Mouse (Mus musculus) MEL (cell line): ENCODE data around the gene Crat. TPM values are rescaled to one million over a fixed set of nuclear protein-coding genes. Genes with fewer than 3 reads are reported as not detected.

Experiments
- DNase-seq: peaks from one replicate; pipeline ENCODE4 v3.0.0; 2011; ENCODE audit warnings: low read depth, low spot score
- H3K27ac ChIP-seq: 2 replicates; pipeline ENCODE4 v1.5.1; 2012; ENCODE audit warnings: low read depth, mild to moderate bottlenecking, control low read depth, low read length, moderate library complexity; ENCODE audit not compliant: control insufficient read depth
- H3K27me3 ChIP-seq, 2 experiments: fragments of 150-350 bp in 1 of 2; sonication (generic) in 1 of 2; 2 replicates each; pipeline ENCODE4 v1.6.1; 2012; ENCODE audit warnings: low read length in 2 of 2, mild to moderate bottlenecking in 2 of 2, improper control_type of control experiment in 1 of 2, moderate library complexity in 1 of 2; ENCODE audit not compliant: insufficient read depth in 2 of 2, control insufficient read depth in 1 of 2
- H3K36me3 ChIP-seq, 2 experiments: 2 replicates each; pipeline ENCODE4 v1.6.1; 2012 to 2014; ENCODE audit warnings: low read length in 2 of 2, improper control_type of control experiment in 1 of 2, inconsistent platforms in 1 of 2, mild to moderate bottlenecking in 1 of 2; ENCODE audit not compliant: insufficient read depth in 2 of 2, control insufficient read depth in 1 of 2
- H3K4me1 ChIP-seq, 2 experiments: fragments of 150-350 bp in 1 of 2; sonication (generic) in 1 of 2; 2 replicates each; pipeline ENCODE4 v1.6.1; 2012; ENCODE audit warnings: low read length in 2 of 2, improper control_type of control experiment in 1 of 2, mild to moderate bottlenecking in 1 of 2; ENCODE audit not compliant: insufficient read depth in 2 of 2, control insufficient read depth in 1 of 2
- H3K4me3 ChIP-seq, 2 experiments: fragments of 150-350 bp in 1 of 2; sonication (generic) in 1 of 2; 2 replicates each; pipeline ENCODE4 v1.5.1; 2012; ENCODE audit warnings: low read depth in 2 of 2, low read length in 2 of 2, mild to moderate bottlenecking in 2 of 2, moderate library complexity in 2 of 2, control low read depth in 1 of 2, improper control_type of control experiment in 1 of 2; ENCODE audit not compliant: control insufficient read depth in 1 of 2, insufficient read depth in 1 of 2
- H3K79me2 ChIP-seq: 2 replicates; pipeline ENCODE4 v1.6.1; 2012; ENCODE audit warnings: mild to moderate bottlenecking, low read length, moderate library complexity; ENCODE audit not compliant: control insufficient read depth, poor library complexity, insufficient read depth
- H3K9ac ChIP-seq: 2 replicates; pipeline ENCODE4 v1.6.1; 2012; ENCODE audit warnings: low read depth, mild to moderate bottlenecking, control low read depth, low read length, moderate library complexity; ENCODE audit not compliant: control insufficient read depth, poor library complexity, severe bottlenecking
- H3K9me3 ChIP-seq: fragments of 150-350 bp; sonication (generic); replicated peaks from 2 replicates; pipeline ENCODE4 v1.6.1; 2012; ENCODE audit warnings: mild to moderate bottlenecking, low read length, improper control_type of control experiment, moderate library complexity; ENCODE audit not compliant: insufficient read depth
- CHD1 ChIP-seq: IDR thresholded peaks from 2 replicates; pipeline ENCODE4 v1.6.1; 2012; ENCODE audit warnings: low read depth, mild to moderate bottlenecking, inconsistent platforms, low read length, improper control_type of control experiment
- CTCF ChIP-seq, 3 experiments: IDR thresholded peaks in 2 of 3; conservative IDR thresholded peaks in 1 of 3; 2 replicates each; pipeline ENCODE4 v1.5.1; 2011 to 2012; ENCODE audit warnings: low read length in 3 of 3, low read depth in 2 of 3, mild to moderate bottlenecking in 2 of 3, improper control_type of control experiment in 1 of 3, inconsistent platforms in 1 of 3, mixed read lengths in 1 of 3, moderate library complexity in 1 of 3; ENCODE audit not compliant: control insufficient read depth in 1 of 3, insufficient read depth in 1 of 3, poor library complexity in 1 of 3, severe bottlenecking in 1 of 3
- E2F4 ChIP-seq: IDR thresholded peaks from 2 replicates; pipeline ENCODE4 v1.6.1; 2011; ENCODE audit warnings: low read depth, low read length, improper control_type of control experiment, borderline replicate concordance
- ELF1 ChIP-seq: IDR thresholded peaks from 2 replicates; pipeline ENCODE4 v1.6.1; 2014; ENCODE audit warnings: low read depth, mild to moderate bottlenecking, inconsistent platforms, low read length, improper control_type of control experiment, moderate library complexity
- EP300 ChIP-seq, 2 experiments: IDR thresholded peaks; 2 replicates each; pipeline ENCODE4 v1.6.1; 2011; ENCODE audit warnings: improper control_type of control experiment in 2 of 2, low read length in 2 of 2, low read depth in 1 of 2, mild to moderate bottlenecking in 1 of 2
- ETS1 ChIP-seq: IDR thresholded peaks from 2 replicates; pipeline ENCODE4 v1.6.1; 2012; ENCODE audit warnings: low read depth, mild to moderate bottlenecking, inconsistent platforms, low read length, improper control_type of control experiment, moderate library complexity
- GABPA ChIP-seq: IDR thresholded peaks from 2 replicates; pipeline ENCODE4 v1.6.1; 2012; ENCODE audit warnings: low read depth, mild to moderate bottlenecking, inconsistent platforms, low read length, improper control_type of control experiment, moderate library complexity
- GATA1 ChIP-seq: IDR thresholded peaks from 2 replicates; pipeline ENCODE4 v1.6.1; 2011; ENCODE audit warnings: low read depth, low read length, improper control_type of control experiment
- JUND ChIP-seq: IDR thresholded peaks from 2 replicates; pipeline ENCODE4 v1.6.1; 2011; ENCODE audit warnings: low read depth, mild to moderate bottlenecking, improper control_type of control experiment, low read length
- KAT2A ChIP-seq: conservative IDR thresholded peaks from 2 replicates; pipeline ENCODE4 v1.6.1; 2012; ENCODE audit warnings: low read depth, low read length, improper control_type of control experiment, inconsistent platforms
- MAFK ChIP-seq: IDR thresholded peaks from 2 replicates; pipeline ENCODE4 v1.6.1; 2011; ENCODE audit warnings: low read depth, mild to moderate bottlenecking, low read length, improper control_type of control experiment, borderline replicate concordance
- MAX ChIP-seq: IDR thresholded peaks from 2 replicates; pipeline ENCODE4 v1.6.1; 2011; ENCODE audit warnings: low read length, improper control_type of control experiment
- MEF2A ChIP-seq: IDR thresholded peaks from 2 replicates; pipeline ENCODE4 v1.6.1; 2014; ENCODE audit warnings: low read depth, mild to moderate bottlenecking, inconsistent platforms, low read length, improper control_type of control experiment; ENCODE audit not compliant: poor library complexity, insufficient replicate concordance, severe bottlenecking; ENCODE audit errors: extremely low read depth
- MXI1 ChIP-seq: IDR thresholded peaks from 2 replicates; pipeline ENCODE4 v1.6.1; 2011; ENCODE audit warnings: mild to moderate bottlenecking, low read depth, low read length, improper control_type of control experiment
- NRF1 ChIP-seq: IDR thresholded peaks from 2 replicates; pipeline ENCODE4 v1.6.1; 2014; ENCODE audit warnings: low read depth, mild to moderate bottlenecking, inconsistent platforms, low read length, improper control_type of control experiment, moderate library complexity; ENCODE audit not compliant: poor library complexity, insufficient read depth, severe bottlenecking
- POLR2A ChIP-seq, 2 experiments: IDR thresholded peaks; 2 replicates each; pipeline ENCODE4 v1.6.1; 2011 to 2012; ENCODE audit warnings: low read length in 2 of 2, mild to moderate bottlenecking in 2 of 2, control low read depth in 1 of 2, improper control_type of control experiment in 1 of 2, low read depth in 1 of 2, moderate library complexity in 1 of 2; ENCODE audit not compliant: control insufficient read depth in 1 of 2, insufficient read depth in 1 of 2, poor library complexity in 1 of 2
- POLR2AphosphoS2 ChIP-seq: IDR thresholded peaks from 2 replicates; pipeline ENCODE4 v1.6.1; 2011; ENCODE audit warnings: low read length, improper control_type of control experiment
- POLR2AphosphoS5 ChIP-seq: IDR thresholded peaks from 2 replicates; pipeline ENCODE4 v1.6.1; 2012; ENCODE audit warnings: low read depth, borderline replicate concordance, mild to moderate bottlenecking, inconsistent platforms, low read length, moderate library complexity, mixed read lengths
- RAD21 ChIP-seq: IDR thresholded peaks from 2 replicates; pipeline ENCODE4 v1.6.1; 2011; ENCODE audit warnings: mild to moderate bottlenecking, low read depth, low read length, improper control_type of control experiment
- SMC3 ChIP-seq: IDR thresholded peaks from 2 replicates; pipeline ENCODE4 v1.6.1; 2011; ENCODE audit warnings: low read depth, low read length, improper control_type of control experiment
- TAL1 ChIP-seq: IDR thresholded peaks from 2 replicates; pipeline ENCODE4 v1.6.1; 2012; ENCODE audit warnings: mild to moderate bottlenecking, inconsistent platforms, low read length, moderate library complexity, mixed read lengths
- TBP ChIP-seq: IDR thresholded peaks from 2 replicates; pipeline ENCODE4 v1.8.0; 2011; ENCODE audit warnings: low read depth, low read length, improper control_type of control experiment
- USF1 ChIP-seq: IDR thresholded peaks from 2 replicates; pipeline ENCODE4 v1.6.1; 2014; ENCODE audit warnings: low read depth, mild to moderate bottlenecking, inconsistent platforms, low read length, improper control_type of control experiment, moderate library complexity
- USF2 ChIP-seq, 2 experiments: IDR thresholded peaks; 2 replicates each; pipeline ENCODE4 v1.6.1; 2011 to 2012; ENCODE audit warnings: improper control_type of control experiment in 2 of 2, low read length in 2 of 2, borderline replicate concordance in 1 of 2, inconsistent platforms in 1 of 2, low read depth in 1 of 2, mild to moderate bottlenecking in 1 of 2; ENCODE audit not compliant: insufficient read depth in 1 of 2
- ZC3H11A ChIP-seq: IDR thresholded peaks from 2 replicates; pipeline ENCODE4 v1.6.1; 2012; ENCODE audit warnings: low read depth, mild to moderate bottlenecking, inconsistent platforms, low read length, improper control_type of control experiment
- polyA plus RNA-seq, 2 experiments: library from polyadenylated mRNA; stranded (reverse) in 1 of 2; unstranded in 1 of 2; fragments of >175 nt in 1 of 2; fragments of >200 nt in 1 of 2; gene quantifications; 2 replicates each; pipeline versions ENCODE4 v1.2.1 to v1.2.4; 2012; ENCODE audit warnings: low replicate concordance in 2 of 2, low read depth in 1 of 2; ENCODE audit not compliant: insufficient read length in 2 of 2, insufficient read depth in 1 of 2, missing spikeins in 1 of 2
- total RNA-seq: library from RNA; depleted of rRNA; stranded (reverse); fragments of 300-350 nt; gene quantifications from 2 replicates; pipeline ENCODE4 v1.2.3, GENCODE M21; 2012

Crat gene
- total and polyA plus RNA-seq, 3 experiments: 22.0 to 93.9 TPM; not detected in 1

GRCm38 (mm10) chr2:30375893-30376292, 39.7 kb downstream of the Crat start:
- H3K36me3 ChIP-seq: no peaks in the 10 kb centered on the region; a peak in 1 of 4 replicates
- H3K9ac ChIP-seq: no peak overlapping the region
- no peak for DNase-seq
- no peaks in the 10 kb centered on the region for H3K4me1 ChIP-seq
- TF ChIP-seq ELF1: no peak
- TF ChIP-seq EP300 (IDR thresholded peaks at IDR 0.05; ENCODE audit: low read depth in 1 of 2, low read length in 2 of 2): no peak
- no peak for TF ChIP-seq KAT2A
- TF ChIP-seq ETS1: no peak
- no peak for TF ChIP-seq POLR2AphosphoS2
- TF ChIP-seq TAL1: no peak
- TF ChIP-seq MAFK: no peak
- no peak for TF ChIP-seq E2F4
- no peak for TF ChIP-seq GATA1
- TF ChIP-seq USF2 (IDR thresholded peaks at IDR 0.05; ENCODE audit: borderline replicate concordance in 1 of 2, insufficient read depth in 1 of 2, low read depth in 1 of 2, low read length in 2 of 2): no peak
- no peak for TF ChIP-seq MAX
- TF ChIP-seq JUND: no peak
- TF ChIP-seq POLR2AphosphoS5: no peak
- no peak for TF ChIP-seq SMC3
- TF ChIP-seq NRF1: no peak
- TF ChIP-seq, all 39 proteins: peak for 0
- Histone ChIP-seq H3K27me3 (no peaks in the 10 kb centered on the region), H3K79me2 (no peaks in the 10 kb centered on the region), H3K27ac (no peak overlapping the region), H3K9me3 (no peaks in the 10 kb centered on the region), H3K4me3 (no peak overlapping the region)

GRCm38 (mm10) chr2:30372726-30373125, 42.9 kb downstream of the Crat start:
- no peaks in the 10 kb centered on the region for H3K9me3 ChIP-seq
- H3K4me3 ChIP-seq: no peak overlapping the region
- H3K27me3 ChIP-seq: no peaks in the 10 kb centered on the region
- DNase-seq: no peak
- H3K9ac ChIP-seq: no peak overlapping the region
- TF ChIP-seq MAX (no peak), ZC3H11A (no peak), RAD21 (no peak), MXI1 (no peak), CHD1 (no peak), USF2 (IDR thresholded peaks at IDR 0.05; ENCODE audit: borderline replicate concordance in 1 of 2, insufficient read depth in 1 of 2, low read depth in 1 of 2, low read length in 2 of 2) (no peak), POLR2AphosphoS2 (no peak), NRF1 (no peak), GATA1 (no peak), MEF2A (no peak), GABPA (no peak), MAFK (no peak), USF1 (no peak), SMC3 (no peak), POLR2A (IDR thresholded peaks at IDR 0.05; ENCODE audit: control insufficient read depth in 1 of 2, insufficient read depth in 1 of 2, low read depth in 1 of 2, low read length in 2 of 2, poor library complexity in 1 of 2) (no peak), CTCF (IDR thresholded peaks at IDR 0.05 in 2 of 3, conservative IDR thresholded peaks at IDR 0.05 in 1 of 3; ENCODE audit: control insufficient read depth in 1 of 3, insufficient read depth in 1 of 3, low read depth in 2 of 3, low read length in 3 of 3, poor library complexity in 1 of 3, severe bottlenecking in 1 of 3) (no peak), TBP (no peak)
- H3K36me3 ChIP-seq: no peaks in the 10 kb centered on the region; a peak in 1 of 4 replicates
- H3K79me2 ChIP-seq: no peaks in the 10 kb centered on the region
- no peaks in the 10 kb centered on the region for H3K4me1 ChIP-seq
- no peak overlapping the region for H3K27ac ChIP-seq
